Mouse (Mus musculus) liver, embryonic 13.5 days (tissue): ENCODE measurements around the gene Gm49395. TPM values are rescaled to one million over a fixed set of nuclear protein-coding genes. Genes with fewer than 3 reads are reported as not detected.

Experiments used
- ATAC-seq: fragments of 200-750 bp; cut with Nextera tagmentation; 2 replicates; pipeline ENCODE4 v1.8.0; 2017; ENCODE audit warnings: low read depth, mild to moderate bottlenecking, moderate number of reproducible peaks, moderate library complexity
- DNase-seq: peaks from one replicate; pipeline ENCODE4 v3.0.0; 2022
- H3K27ac ChIP-seq: fragments of 300-500 bp; sonication (generic); 2 replicates; pipeline ENCODE4 v1.5.1; 2015; ENCODE audit warnings: moderate library complexity, mild to moderate bottlenecking, inconsistent platforms
- H3K27me3 ChIP-seq: fragments of 300-500 bp; sonication (generic); 2 replicates; pipeline ENCODE4 v1.6.1; 2015; ENCODE audit warnings: mild to moderate bottlenecking, inconsistent platforms
- H3K36me3 ChIP-seq: fragments of 300-500 bp; sonication (generic); 2 replicates; pipeline ENCODE4 v1.6.1; 2015; ENCODE audit warnings: mild to moderate bottlenecking, inconsistent platforms
- H3K4me1 ChIP-seq: fragments of 300-500 bp; sonication (generic); replicated peaks from 2 replicates; pipeline ENCODE4 v1.6.1; 2015; ENCODE audit warnings: inconsistent platforms
- H3K4me2 ChIP-seq: fragments of 300-500 bp; sonication (generic); 2 replicates; pipeline ENCODE4 v1.6.1; 2015; ENCODE audit warnings: inconsistent platforms, mild to moderate bottlenecking, moderate library complexity
- H3K4me3 ChIP-seq: fragments of 300-500 bp; sonication (generic); replicated peaks from 2 replicates; pipeline ENCODE4 v1.5.1; 2015; ENCODE audit warnings: mild to moderate bottlenecking, inconsistent platforms
- H3K9ac ChIP-seq: fragments of 300-500 bp; sonication (generic); 2 replicates; pipeline ENCODE4 v1.6.1; 2015; ENCODE audit warnings: mild to moderate bottlenecking, inconsistent platforms
- H3K9me3 ChIP-seq: fragments of 300-500 bp; sonication (generic); replicated peaks from 2 replicates; pipeline ENCODE4 v1.6.1; 2016; ENCODE audit warnings: inconsistent platforms
- WGBS: fragments of 180-500 bp; shearing (Covaris S2); methylation state at CpG from one replicate; pipeline ENCODE4 v1.1.7; 2015; ENCODE audit not compliant: insufficient replicate concordance; 5-methylcytosine and 5-hydroxymethylcytosine counted together
- polyA plus RNA-seq: library from polyadenylated mRNA; unstranded; fragments of >200 nt; fragmentation: Nextera tagmentation; extraction: Ambion mirVana; gene quantifications from 2 replicates; pipeline ENCODE4 v1.2.1, GENCODE M21; 2015

The Gm49395 gene
- polyA plus RNA-seq, result 2.9 and 3.4 TPM in 2 replicates

- H3K9ac ChIP-seq, result peak within 1 kb of the TSS; percentile 66
- peak; percentile 85 for ATAC-seq
Observed at GRCm38 (mm10) chr13:115101355-115102191, at the start of gene Gm49395, which contains the start of gene Itga1. TSS of gene Gm49395 (minus strand) at chr13:115101921. TSS of gene Itga1 (minus strand) at chr13:115101964.

GRCm38 (mm10) chr13:115150602-115151001 lies 48.9 kb upstream of the Gm49395 start:
- Histone ChIP-seq H3K9me3 (no peaks in the 10 kb centered on the region), H3K4me3 (no peak overlapping the region), H3K36me3 (no peaks in the 10 kb centered on the region), H3K27ac (no peak overlapping the region), H3K27me3 (no peaks in the 10 kb centered on the region), H3K4me2 (no peak overlapping the region), H3K9ac (no peak overlapping the region), H3K4me1 (no peaks in the 10 kb centered on the region)
- ATAC-seq (no peak), DNase-seq (no peak)
- 81% methylated on average over 1 of the region's 1 CpGs for WGBS

More at GRCm38 (mm10) chr13:115101355-115102191, at the start of gene Gm49395, which contains the start of gene Itga1:
- Histone ChIP-seq H3K4me2 (peak within 1 kb of the TSS; percentile 55), H3K4me3 (peak within 1 kb of the TSS; percentile 56), H3K4me1 (peaks cover 7% of the 10 kb centered on the region; the same call in 1 of the 2 replicates), H3K9me3 (no peaks in the 10 kb centered on the region), H3K27ac (peak within 1 kb of the TSS; percentile 73), H3K27me3 (peaks cover 35% of the 10 kb centered on the region), H3K36me3 (no peaks in the 10 kb centered on the region)
- DNase-seq, result peak; percentile 26
- under 1% methylated on average over 39 of the region's 39 CpGs for WGBS

- no peaks in the 10 kb centered on the region for H3K9me3 ChIP-seq
- 63% methylated on average over 6 of the region's 6 CpGs for WGBS
Observed at GRCm38 (mm10) chr13:115149849-115150248, 48.1 kb upstream of the Gm49395 start.

GRCm38 (mm10) chr13:115143575-115143974 lies 41.9 kb upstream of the Gm49395 start:
- no peak for ATAC-seq
- 67% methylated on average over 2 of the region's 2 CpGs for WGBS
- no peaks in the 10 kb centered on the region for H3K4me1 ChIP-seq

More at GRCm38 (mm10) chr13:115149849-115150248, 48.1 kb upstream of the Gm49395 start:
- H3K27me3 ChIP-seq, result no peaks in the 10 kb centered on the region
- no peak overlapping the region for H3K4me3 ChIP-seq
- no peak for ATAC-seq
- H3K4me2 ChIP-seq, result no peak overlapping the region
- H3K4me1 ChIP-seq, result no peaks in the 10 kb centered on the region
- H3K36me3 ChIP-seq, result no peaks in the 10 kb centered on the region
- no peak overlapping the region for H3K27ac ChIP-seq
- no peak overlapping the region for H3K9ac ChIP-seq
- no peak for DNase-seq

GRCm38 (mm10) chr13:115142066-115142465 lies 40.3 kb upstream of the Gm49395 start:
- Histone ChIP-seq H3K27ac (no peak overlapping the region), H3K9me3 (no peaks in the 10 kb centered on the region), H3K4me3 (no peak overlapping the region), H3K4me2 (no peak overlapping the region), H3K27me3 (no peaks in the 10 kb centered on the region), H3K9ac (no peak overlapping the region), H3K36me3 (no peaks in the 10 kb centered on the region), H3K4me1 (no peaks in the 10 kb centered on the region)
- 60% methylated on average over 3 of the region's 3 CpGs for WGBS
- ATAC-seq (no peak), DNase-seq (no peak)

More at GRCm38 (mm10) chr13:115143575-115143974, 41.9 kb upstream of the Gm49395 start:
- no peak overlapping the region for H3K4me2 ChIP-seq
- H3K27ac ChIP-seq, result no peak overlapping the region
- no peaks in the 10 kb centered on the region for H3K36me3 ChIP-seq
- DNase-seq, result no peak
- no peak overlapping the region for H3K9ac ChIP-seq
- no peaks in the 10 kb centered on the region for H3K9me3 ChIP-seq
- no peaks in the 10 kb centered on the region for H3K27me3 ChIP-seq
- no peak overlapping the region for H3K4me3 ChIP-seq

GRCm38 (mm10) chr13:115138513-115138912 lies 36.8 kb upstream of the Gm49395 start:
- WGBS, result 79% methylated on average over 7 of the region's 7 CpGs
- Histone ChIP-seq H3K9ac (no peak overlapping the region), H3K27ac (no peak overlapping the region), H3K4me1 (no peaks in the 10 kb centered on the region), H3K36me3 (no peaks in the 10 kb centered on the region), H3K4me3 (no peak overlapping the region), H3K27me3 (no peaks in the 10 kb centered on the region), H3K4me2 (no peak overlapping the region), H3K9me3 (no peaks in the 10 kb centered on the region)
- DNase-seq, result no peak
- no peak for ATAC-seq

- Histone ChIP-seq H3K36me3 (no peaks in the 10 kb centered on the region), H3K9ac (no peak overlapping the region), H3K27me3 (no peaks in the 10 kb centered on the region), H3K9me3 (no peaks in the 10 kb centered on the region), H3K27ac (no peak overlapping the region), H3K4me3 (no peak overlapping the region), H3K4me1 (no peaks in the 10 kb centered on the region), H3K4me2 (no peak overlapping the region)
- ATAC-seq, result no peak
- DNase-seq, result no peak
- WGBS, result 63% methylated on average over 3 of the region's 3 CpGs
Observed at GRCm38 (mm10) chr13:115136761-115137160, 35.0 kb upstream of the Gm49395 start.

- Histone ChIP-seq H3K4me1 (peaks cover 5% of the 10 kb centered on the region; the same call in 1 of the 2 replicates), H3K36me3 (no peaks in the 10 kb centered on the region), H3K27ac (no peak overlapping the region), H3K4me2 (no peak overlapping the region), H3K9ac (no peak overlapping the region), H3K4me3 (no peak overlapping the region), H3K27me3 (no peaks in the 10 kb centered on the region), H3K9me3 (no peaks in the 10 kb centered on the region)
- 35% methylated on average over 5 of the region's 5 CpGs for WGBS
- DNase-seq, result no peak
- no peak for ATAC-seq
Observed at GRCm38 (mm10) chr13:115132435-115132834, 30.7 kb upstream of the Gm49395 start.

- Histone ChIP-seq H3K36me3 (no peaks in the 10 kb centered on the region), H3K4me2 (no peak overlapping the region), H3K27me3 (no peaks in the 10 kb centered on the region), H3K27ac (no peak overlapping the region), H3K9ac (no peak overlapping the region), H3K9me3 (no peaks in the 10 kb centered on the region), H3K4me1 (peaks cover 5% of the 10 kb centered on the region; the same call in 1 of the 2 replicates), H3K4me3 (no peak overlapping the region)
- ATAC-seq (peak; percentile 43; the same call in 1 of the 2 replicates), DNase-seq (no peak)
- 8% methylated on average over 3 of the region's 3 CpGs for WGBS
Observed at GRCm38 (mm10) chr13:115131381-115131780, 29.7 kb upstream of the Gm49395 start.

GRCm38 (mm10) chr13:115130035-115130434 lies 28.3 kb upstream of the Gm49395 start:
- no peak overlapping the region for H3K4me3 ChIP-seq
- H3K9me3 ChIP-seq, result no peaks in the 10 kb centered on the region
- WGBS, result 35% methylated on average over 2 of the region's 2 CpGs
- DNase-seq, result no peak
- no peaks in the 10 kb centered on the region for H3K36me3 ChIP-seq
- H3K4me2 ChIP-seq, result no peak overlapping the region
- peaks cover 5% of the 10 kb centered on the region; the same call in 1 of the 2 replicates for H3K4me1 ChIP-seq
- H3K27me3 ChIP-seq, result no peaks in the 10 kb centered on the region
- no peak overlapping the region for H3K27ac ChIP-seq
- no peak overlapping the region for H3K9ac ChIP-seq
- no peak for ATAC-seq

- Histone ChIP-seq H3K9ac (no peak overlapping the region), H3K4me1 (peaks cover 5% of the 10 kb centered on the region; the same call in 1 of the 2 replicates), H3K27ac (no peak overlapping the region), H3K4me2 (no peak overlapping the region), H3K36me3 (no peaks in the 10 kb centered on the region), H3K9me3 (no peaks in the 10 kb centered on the region), H3K4me3 (no peak overlapping the region), H3K27me3 (no peaks in the 10 kb centered on the region)
- WGBS, result 56% methylated on average over 1 of the region's 1 CpGs
- DNase-seq (no peak), ATAC-seq (no peak)
Observed at GRCm38 (mm10) chr13:115127826-115128225, 26.1 kb upstream of the Gm49395 start.
